Mouse (Mus musculus) cortical plate, adult 2 months (tissue): ENCODE measurements around the gene Nhlrc4.

Source experiments
- CTCF ChIP-seq: fragments of 200-500 bp; IDR thresholded peaks from 2 replicates; pipeline ENCODE4 v1.5.1; 2011; ENCODE audit warnings: mild to moderate bottlenecking, control low read depth, low read length; ENCODE audit not compliant: insufficient read depth; ENCODE audit errors: extremely low read depth
- POLR2A ChIP-seq: fragments of 200-500 bp; IDR thresholded peaks from 2 replicates; pipeline ENCODE4 v1.6.1; 2011; ENCODE audit warnings: mild to moderate bottlenecking, low read length, control low read depth; ENCODE audit not compliant: insufficient read depth; ENCODE audit errors: extremely low read depth

DNA sequence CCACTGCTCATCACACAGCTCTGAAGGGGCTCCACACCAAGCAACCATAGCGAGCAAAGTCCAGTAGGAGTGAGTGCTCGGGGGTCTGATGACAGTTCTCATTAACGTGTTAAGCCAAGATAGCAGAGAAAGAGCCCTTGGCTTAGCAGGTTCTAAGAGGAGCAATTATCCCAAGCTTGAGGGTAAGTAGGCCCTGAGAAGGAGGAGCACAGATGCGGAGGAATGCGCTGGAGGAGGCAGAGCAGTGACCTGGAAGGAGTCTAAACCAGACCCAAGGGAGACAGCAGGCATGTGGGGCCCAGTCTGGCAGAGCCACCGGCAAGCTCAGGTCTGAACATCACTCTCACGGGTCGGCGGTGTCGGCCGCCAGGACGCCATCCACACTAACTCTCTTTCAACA, 48.9 kb downstream of the Nhlrc4 start:
- TF ChIP-seq POLR2A, result no peak
- TF ChIP-seq CTCF, result no peak
